Mouse (Mus musculus) hindbrain, embryonic 12.5 days (tissue): ENCODE data around the gene F2r. TPM values are rescaled to one million over a fixed set of nuclear protein-coding genes. Genes with fewer than 3 reads are reported as not detected.

Experiments used
- ATAC-seq: fragments of 200-750 bp; cut with Nextera tagmentation; 2 replicates; pipeline ENCODE4 v1.8.0; 2017; ENCODE audit warnings: moderate TSS enrichment; ENCODE audit not compliant: low FRiP score
- H3K27ac ChIP-seq: fragments of 300-500 bp; sonication (generic); 2 replicates; pipeline ENCODE4 v1.5.1; 2016; ENCODE audit warnings: mild to moderate bottlenecking
- H3K27me3 ChIP-seq: fragments of 300-500 bp; sonication (generic); 2 replicates; pipeline ENCODE4 v1.6.1; 2016; ENCODE audit warnings: mild to moderate bottlenecking
- H3K36me3 ChIP-seq: fragments of 300-500 bp; sonication (generic); 2 replicates; pipeline ENCODE4 v1.6.1; 2016; ENCODE audit warnings: mild to moderate bottlenecking
- H3K4me1 ChIP-seq: fragments of 300-500 bp; sonication (generic); 2 replicates; pipeline ENCODE4 v1.6.1; 2016
- H3K4me2 ChIP-seq: fragments of 300-500 bp; sonication (generic); replicated peaks from 2 replicates; pipeline ENCODE4 v1.6.1; 2016; ENCODE audit warnings: mild to moderate bottlenecking
- H3K4me3 ChIP-seq: fragments of 300-500 bp; sonication (generic); 2 replicates; pipeline ENCODE4 v1.5.1; 2016; ENCODE audit warnings: mild to moderate bottlenecking
- H3K9ac ChIP-seq: fragments of 300-500 bp; sonication (generic); 2 replicates; pipeline ENCODE4 v1.6.1; 2016; ENCODE audit warnings: mild to moderate bottlenecking, moderate library complexity
- H3K9me3 ChIP-seq: fragments of 300-500 bp; sonication (generic); replicated peaks from 2 replicates; pipeline ENCODE4 v1.6.1; 2016; ENCODE audit warnings: mild to moderate bottlenecking
- WGBS: fragments of 180-500 bp; shearing (Covaris S2); methylation state at CpG from one replicate; pipeline ENCODE4 v1.1.7; 2016; 5-methylcytosine and 5-hydroxymethylcytosine counted together
- polyA plus RNA-seq: library from polyadenylated mRNA; unstranded; fragments of >200 nt; fragmentation: Nextera tagmentation; extraction: Ambion mirVana; gene quantifications from 2 replicates; pipeline ENCODE4 v1.2.1, GENCODE M21; 2016

The F2r gene
- polyA plus RNA-seq, 1 experiment from 2014 or later, result 102 TPM

- no peak overlapping the region for H3K4me2 ChIP-seq
- H3K9ac ChIP-seq, result no peak overlapping the region
- 0 out of 2 replicates have a peak, but pooled peaks cover 3% of the 10 kb centered on the region for H3K4me1 ChIP-seq
- ATAC-seq, result no peak
- no peak overlapping the region for H3K27ac ChIP-seq
- H3K9me3 ChIP-seq, result no peaks in the 10 kb centered on the region
- 91% methylated on average over 5 of the region's 5 CpGs for WGBS
- no peaks in the 10 kb centered on the region for H3K36me3 ChIP-seq
- no peaks in the 10 kb centered on the region for H3K27me3 ChIP-seq
- no peak overlapping the region for H3K4me3 ChIP-seq
Measured at GRCm38 (mm10) chr13:95584898-95585297, 33.4 kb downstream of the F2r start.

GRCm38 (mm10) chr13:95583237-95584189 lies 34.8 kb downstream of the F2r start:
- Histone ChIP-seq H3K9ac (no peak overlapping the region), H3K9me3 (no peaks in the 10 kb centered on the region), H3K27me3 (no peaks in the 10 kb centered on the region), H3K4me2 (no peak overlapping the region), H3K4me1 (0 out of 2 replicates have a peak, but pooled peaks cover 3% of the 10 kb centered on the region), H3K4me3 (no peak overlapping the region), H3K36me3 (no peaks in the 10 kb centered on the region), H3K27ac (no peak overlapping the region)
- WGBS, result 62% methylated on average over 19 of the region's 19 CpGs
- ATAC-seq, result no peak

GRCm38 (mm10) chr13:95581850-95582249 lies 36.4 kb downstream of the F2r start:
- Histone ChIP-seq H3K36me3 (no peaks in the 10 kb centered on the region), H3K9ac (no peak overlapping the region), H3K4me1 (0 out of 2 replicates have a peak, but pooled peaks cover 3% of the 10 kb centered on the region), H3K4me3 (no peak overlapping the region), H3K4me2 (no peak overlapping the region), H3K27me3 (no peaks in the 10 kb centered on the region), H3K9me3 (no peaks in the 10 kb centered on the region), H3K27ac (no peak overlapping the region)
- ATAC-seq, result no peak
- 52% methylated on average over 1 of the region's 1 CpGs for WGBS

GRCm38 (mm10) chr13:95578016-95578697 lies 40.1 kb downstream of the F2r start:
- Histone ChIP-seq H3K36me3 (no peaks in the 10 kb centered on the region), H3K4me2 (no peak overlapping the region), H3K27ac (no peak overlapping the region), H3K4me1 (no peaks in the 10 kb centered on the region), H3K27me3 (no peaks in the 10 kb centered on the region), H3K9ac (no peak overlapping the region), H3K4me3 (no peak overlapping the region), H3K9me3 (no peaks in the 10 kb centered on the region)
- ATAC-seq, result no peak
- 96% methylated on average over 5 of the region's 5 CpGs for WGBS

- 96% methylated on average over 4 of the region's 4 CpGs for WGBS
- no peak for ATAC-seq
- no peaks in the 10 kb centered on the region for H3K4me1 ChIP-seq
- no peaks in the 10 kb centered on the region for H3K27me3 ChIP-seq
- no peak overlapping the region for H3K27ac ChIP-seq
- H3K36me3 ChIP-seq, result no peaks in the 10 kb centered on the region; the same call in 1 of the 2 replicates
- H3K9ac ChIP-seq, result no peak overlapping the region
- H3K4me3 ChIP-seq, result no peak overlapping the region
- H3K9me3 ChIP-seq, result no peaks in the 10 kb centered on the region
- no peak overlapping the region for H3K4me2 ChIP-seq
Measured at GRCm38 (mm10) chr13:95570877-95571276, 47.4 kb downstream of the F2r start.

- no peak for ATAC-seq
- no peak overlapping the region for H3K27ac ChIP-seq
- no peak overlapping the region for H3K9ac ChIP-seq
- no peak overlapping the region for H3K4me3 ChIP-seq
- H3K4me1 ChIP-seq, result no peaks in the 10 kb centered on the region
- no peaks in the 10 kb centered on the region for H3K27me3 ChIP-seq
- H3K4me2 ChIP-seq, result no peak overlapping the region
- H3K9me3 ChIP-seq, result no peaks in the 10 kb centered on the region
- no peaks in the 10 kb centered on the region; the same call in 1 of the 2 replicates for H3K36me3 ChIP-seq
Measured at GRCm38 (mm10) chr13:95569326-95569725, 49.0 kb downstream of the F2r start.

GRCm38 (mm10) chr13:95568336-95568735 lies 50.0 kb downstream of the F2r start:
- Histone ChIP-seq H3K27me3 (no peaks in the 10 kb centered on the region), H3K27ac (no peak overlapping the region), H3K4me2 (no peak overlapping the region), H3K9ac (no peak overlapping the region), H3K36me3 (no peaks in the 10 kb centered on the region; the same call in 1 of the 2 replicates), H3K4me1 (no peaks in the 10 kb centered on the region), H3K9me3 (no peaks in the 10 kb centered on the region), H3K4me3 (no peak overlapping the region)
- ATAC-seq, result no peak
- WGBS, result 93% methylated on average over 3 of the region's 3 CpGs

- Histone ChIP-seq H3K27me3 (no peaks in the 10 kb centered on the region), H3K9me3 (no peaks in the 10 kb centered on the region), H3K27ac (no peak overlapping the region), H3K4me3 (no peak overlapping the region), H3K4me1 (no peaks in the 10 kb centered on the region), H3K4me2 (no peak overlapping the region), H3K36me3 (no peaks in the 10 kb centered on the region; the same call in 1 of the 2 replicates), H3K9ac (no peak overlapping the region)
- 92% methylated on average over 15 of the region's 15 CpGs for WGBS
- no peak for ATAC-seq
Measured at GRCm38 (mm10) chr13:95566841-95567551, 51.3 kb downstream of the F2r start.

GRCm38 (mm10) chr13:95563693-95564092 lies 54.6 kb downstream of the F2r start:
- 3% methylated on average over 3 of the region's 3 CpGs for WGBS
- no peak overlapping the region for H3K27ac ChIP-seq
- H3K4me3 ChIP-seq, result no peak overlapping the region

GRCm38 (mm10) chr13:95563066-95563610 lies 55.1 kb downstream of the F2r start:
- no peaks in the 10 kb centered on the region for H3K4me1 ChIP-seq
- H3K4me2 ChIP-seq, result no peak overlapping the region
- H3K36me3 ChIP-seq, result no peaks in the 10 kb centered on the region
- no peak overlapping the region for H3K27ac ChIP-seq
- H3K4me3 ChIP-seq, result no peak overlapping the region
- no peak for ATAC-seq
- H3K9ac ChIP-seq, result no peak overlapping the region
- 60% methylated on average over 10 of the region's 10 CpGs for WGBS
- no peaks in the 10 kb centered on the region for H3K9me3 ChIP-seq
- no peaks in the 10 kb centered on the region for H3K27me3 ChIP-seq

More at GRCm38 (mm10) chr13:95563693-95564092, 54.6 kb downstream of the F2r start:
- Histone ChIP-seq H3K4me2 (no peak overlapping the region), H3K9ac (no peak overlapping the region), H3K36me3 (no peaks in the 10 kb centered on the region), H3K27me3 (no peaks in the 10 kb centered on the region), H3K4me1 (no peaks in the 10 kb centered on the region), H3K9me3 (no peaks in the 10 kb centered on the region)
- peak; percentile 79; the same call in 1 of the 2 replicates for ATAC-seq

- Histone ChIP-seq H3K27me3 (no peaks in the 10 kb centered on the region), H3K9me3 (no peaks in the 10 kb centered on the region), H3K36me3 (no peaks in the 10 kb centered on the region), H3K4me3 (no peak overlapping the region), H3K9ac (no peak overlapping the region), H3K27ac (no peak overlapping the region), H3K4me1 (no peaks in the 10 kb centered on the region), H3K4me2 (no peak overlapping the region)
- 80% methylated on average over 7 of the region's 7 CpGs for WGBS
- ATAC-seq, result no peak
Measured at GRCm38 (mm10) chr13:95557326-95557725, 61.0 kb downstream of the F2r start.
